Mouse (Mus musculus) ES-Bruce4 (cell line): Measurements from ENCODE around the gene Micall1.

Experiments used
- CTCF ChIP-seq: IDR thresholded peaks from one replicate; pipeline ENCODE4 v1.8.1; 2011; ENCODE audit warnings: low read depth, low read length
- EP300 ChIP-seq: IDR thresholded peaks from 2 replicates; pipeline ENCODE4 v1.6.1; 2011; ENCODE audit warnings: low read depth, low read length; ENCODE audit not compliant: insufficient read depth
- POLR2A ChIP-seq: IDR thresholded peaks from one replicate; pipeline ENCODE4 v1.8.1; 2011; ENCODE audit warnings: low read length; ENCODE audit not compliant: insufficient read depth

GRCm38 (mm10) chr15:79151881-79152280 lies 43.2 kb downstream of the Micall1 start:
- TF ChIP-seq CTCF (no peak), POLR2A (no peak), EP300 (no peak)
